Mouse (Mus musculus): ENCODE results near the gene Cdipt. TPM values are rescaled to one million over a fixed set of nuclear protein-coding genes. Genes with fewer than 3 reads are reported as not detected.

The Cdipt gene
- polyA plus RNA-seq (2015; fragmentation: Nextera tagmentation; extraction: Ambion mirVana): 50.7 and 55.5 TPM in 2 replicates

DNA sequence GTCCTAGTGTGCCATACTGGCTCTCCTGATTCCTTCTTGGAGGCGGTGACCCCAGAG is at the start of gene Cdipt:
Gene Cdipt (plus strand): TSS at position 22 of the 57 bp plus-strand sequence.
- H3K4me3 ChIP-seq (replicated peaks): peak within 1 kb of the TSS; percentile 87
- no peaks in the 10 kb centered on the region for H3K9me3 ChIP-seq (replicated peaks)
- ATAC-seq (ENCODE audit: low read depth): no peak
- DNase-seq: no peak
- peak within 1 kb of the TSS; percentile 81 for H3K4me2 ChIP-seq
- WGBS (ENCODE audit: insufficient replicate concordance): 0% methylated on average over 1 of the region's 1 CpGs
- H3K9ac ChIP-seq: peak within 1 kb of the TSS; percentile 94
- H3K4me1 ChIP-seq (replicated peaks): peaks cover 38% of the 10 kb centered on the region
- peaks cover 29% of the 10 kb centered on the region for H3K36me3 ChIP-seq
- no peaks in the 10 kb centered on the region for H3K27me3 ChIP-seq
- peak within 1 kb of the TSS; percentile 91 for H3K27ac ChIP-seq

DNA sequence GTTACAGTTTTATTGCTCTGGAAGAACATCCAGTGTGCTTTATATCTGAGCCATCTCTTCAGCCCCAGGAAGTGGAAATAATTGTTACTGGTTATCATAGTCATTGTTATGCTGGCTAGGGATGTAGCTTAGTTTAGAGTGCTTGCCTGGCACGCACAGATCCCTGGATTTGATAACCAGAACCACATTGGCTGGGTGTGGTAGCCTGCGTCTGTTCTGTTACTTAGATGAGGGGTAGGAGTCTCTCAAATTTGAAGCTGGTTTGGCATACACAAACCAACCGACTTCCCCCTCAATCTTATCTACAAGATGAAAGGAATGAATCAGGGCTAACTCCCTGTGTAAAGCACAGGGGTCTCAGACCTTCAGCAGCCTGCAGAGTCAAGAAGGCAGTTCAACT is 49.4 kb upstream of the Cdipt start:
- Histone ChIP-seq H3K9me3 (replicated peaks) (no peaks in the 10 kb centered on the region), H3K4me2 (no peak overlapping the region), H3K36me3 (peaks cover 9% of the 10 kb centered on the region; the same call in 1 of the 2 replicates), H3K4me3 (replicated peaks) (no peak overlapping the region), H3K27ac (no peak overlapping the region; the same call in 1 of the 2 replicates), H3K27me3 (no peaks in the 10 kb centered on the region), H3K4me1 (replicated peaks) (peaks cover 79% of the 10 kb centered on the region), H3K9ac (no peak overlapping the region)
- DNase-seq: no peak
- peak; percentile 27; the same call in 1 of the 2 replicates for ATAC-seq (ENCODE audit: low read depth)
- 7% methylated on average over 3 of the region's 3 CpGs for WGBS (ENCODE audit: insufficient replicate concordance)

GRCm38 (mm10) chr7:126928384-126929037 is 47.2 kb upstream of the Cdipt start, which contains the start of gene Kctd13:
Gene Kctd13 (plus strand): TSS chr7:126928879.
- Histone ChIP-seq H3K36me3 (peaks cover 22% of the 10 kb centered on the region; the same call in 1 of the 2 replicates), H3K4me3 (replicated peaks) (peak within 1 kb of the TSS; percentile 90), H3K4me1 (replicated peaks) (peaks cover 61% of the 10 kb centered on the region), H3K27ac (peak within 1 kb of the TSS; percentile 84), H3K9me3 (replicated peaks) (no peaks in the 10 kb centered on the region), H3K9ac (peak within 1 kb of the TSS; percentile 96), H3K4me2 (peak within 1 kb of the TSS; percentile 100), H3K27me3 (no peaks in the 10 kb centered on the region)
- DNase-seq (peak; percentile 94), ATAC-seq (ENCODE audit: low read depth) (peak; percentile 95)
- 1% methylated on average over 56 of the region's 56 CpGs for WGBS (ENCODE audit: insufficient replicate concordance)

DNA sequence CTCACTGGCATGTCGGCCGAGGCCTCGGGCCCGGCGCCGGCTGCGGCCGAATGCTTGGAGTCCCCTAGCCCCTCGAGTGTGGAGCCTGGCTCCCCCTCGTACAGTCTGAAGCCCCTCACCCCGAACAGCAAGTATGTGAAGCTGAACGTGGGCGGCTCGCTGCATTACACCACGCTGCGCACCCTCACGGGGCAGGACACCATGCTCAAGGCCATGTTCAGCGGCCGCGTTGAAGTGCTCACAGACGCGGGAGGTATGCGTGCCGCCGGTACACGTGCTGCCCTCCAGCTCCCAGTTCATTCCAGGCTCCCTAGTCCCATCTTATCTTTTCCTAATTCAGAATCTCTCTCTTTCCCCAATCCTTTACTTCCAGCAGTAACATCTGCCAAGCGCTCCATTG is 46.7 kb upstream of the Cdipt start:
- peak overlapping the region; percentile 96 for H3K9ac ChIP-seq
- H3K4me1 ChIP-seq (replicated peaks): peaks cover 56% of the 10 kb centered on the region
- no peaks in the 10 kb centered on the region for H3K27me3 ChIP-seq
- DNase-seq (no peak), ATAC-seq (ENCODE audit: low read depth) (peak; percentile 50)
- peak overlapping the region; percentile 100 for H3K4me2 ChIP-seq
- peak overlapping the region; percentile 90 for H3K4me3 ChIP-seq (replicated peaks)
- peak overlapping the region; percentile 84 for H3K27ac ChIP-seq
- no peaks in the 10 kb centered on the region for H3K9me3 ChIP-seq (replicated peaks)
- WGBS (ENCODE audit: insufficient replicate concordance): 1% methylated on average over 27 of the region's 27 CpGs
- H3K36me3 ChIP-seq: peaks cover 25% of the 10 kb centered on the region; the same call in 1 of the 2 replicates

GRCm38 (mm10) chr7:126932652-126933051 is 43.1 kb upstream of the Cdipt start:
- no peaks in the 10 kb centered on the region for H3K9me3 ChIP-seq (replicated peaks)
- no peak overlapping the region for H3K27ac ChIP-seq
- no peak overlapping the region for H3K4me3 ChIP-seq (replicated peaks)
- WGBS (ENCODE audit: insufficient replicate concordance): 63% methylated on average over 2 of the region's 2 CpGs
- H3K27me3 ChIP-seq: no peaks in the 10 kb centered on the region
- no peak overlapping the region for H3K9ac ChIP-seq
- peaks cover 43% of the 10 kb centered on the region for H3K36me3 ChIP-seq
- ATAC-seq (ENCODE audit: low read depth): no peak
- no peak overlapping the region for H3K4me2 ChIP-seq
- DNase-seq: no peak
- H3K4me1 ChIP-seq (replicated peaks): peaks cover 24% of the 10 kb centered on the region

- no peaks in the 10 kb centered on the region for H3K27me3 ChIP-seq
- H3K27ac ChIP-seq: no peak overlapping the region
- ATAC-seq (ENCODE audit: low read depth) (no peak), DNase-seq (no peak)
- WGBS (ENCODE audit: insufficient replicate concordance): 58% methylated on average over 6 of the region's 6 CpGs
- no peak overlapping the region for H3K9ac ChIP-seq
- H3K4me1 ChIP-seq (replicated peaks): peaks cover 8% of the 10 kb centered on the region
- H3K4me3 ChIP-seq (replicated peaks): no peak overlapping the region
- no peak overlapping the region for H3K4me2 ChIP-seq
- no peaks in the 10 kb centered on the region for H3K9me3 ChIP-seq (replicated peaks)
- H3K36me3 ChIP-seq: peaks cover 23% of the 10 kb centered on the region
Observed at GRCm38 (mm10) chr7:126941171-126941570, 34.5 kb upstream of the Cdipt start.

- no peak overlapping the region for H3K27ac ChIP-seq
- H3K36me3 ChIP-seq: peaks cover 19% of the 10 kb centered on the region
- WGBS (ENCODE audit: insufficient replicate concordance): 78% methylated on average over 5 of the region's 5 CpGs
- H3K9ac ChIP-seq: no peak overlapping the region
- ATAC-seq (ENCODE audit: low read depth): no peak
- no peak for DNase-seq
- H3K4me3 ChIP-seq (replicated peaks): no peak overlapping the region
- H3K4me2 ChIP-seq: no peak overlapping the region
- H3K27me3 ChIP-seq: no peaks in the 10 kb centered on the region
- H3K9me3 ChIP-seq (replicated peaks): no peaks in the 10 kb centered on the region
- peaks cover 8% of the 10 kb centered on the region for H3K4me1 ChIP-seq (replicated peaks)
Observed at GRCm38 (mm10) chr7:126941801-126942200, 33.9 kb upstream of the Cdipt start.

GRCm38 (mm10) chr7:126946530-126946929 is 29.2 kb upstream of the Cdipt start:
- Histone ChIP-seq H3K9me3 (replicated peaks) (no peaks in the 10 kb centered on the region), H3K36me3 (peaks cover 11% of the 10 kb centered on the region; the same call in 1 of the 2 replicates), H3K4me2 (no peak overlapping the region), H3K4me3 (replicated peaks) (no peak overlapping the region), H3K4me1 (replicated peaks) (peaks cover 18% of the 10 kb centered on the region), H3K27ac (no peak overlapping the region), H3K27me3 (peaks cover 31% of the 10 kb centered on the region), H3K9ac (no peak overlapping the region)
- ATAC-seq (ENCODE audit: low read depth): no peak
- no peak for DNase-seq
- 49% methylated on average over 3 of the region's 3 CpGs for WGBS (ENCODE audit: insufficient replicate concordance)

- H3K4me3 ChIP-seq (replicated peaks): no peak overlapping the region
- H3K4me1 ChIP-seq (replicated peaks): peaks cover 20% of the 10 kb centered on the region
- ATAC-seq (ENCODE audit: low read depth) (no peak), DNase-seq (no peak)
- 62% methylated on average over 10 of the region's 10 CpGs for WGBS (ENCODE audit: insufficient replicate concordance)
- no peak overlapping the region for H3K27ac ChIP-seq
- no peak overlapping the region for H3K4me2 ChIP-seq
- peaks cover 51% of the 10 kb centered on the region for H3K27me3 ChIP-seq
- peaks cover 11% of the 10 kb centered on the region; the same call in 1 of the 2 replicates for H3K36me3 ChIP-seq
- no peaks in the 10 kb centered on the region for H3K9me3 ChIP-seq (replicated peaks)
- H3K9ac ChIP-seq: no peak overlapping the region
Observed at GRCm38 (mm10) chr7:126948626-126949025, 27.1 kb upstream of the Cdipt start.

DNA sequence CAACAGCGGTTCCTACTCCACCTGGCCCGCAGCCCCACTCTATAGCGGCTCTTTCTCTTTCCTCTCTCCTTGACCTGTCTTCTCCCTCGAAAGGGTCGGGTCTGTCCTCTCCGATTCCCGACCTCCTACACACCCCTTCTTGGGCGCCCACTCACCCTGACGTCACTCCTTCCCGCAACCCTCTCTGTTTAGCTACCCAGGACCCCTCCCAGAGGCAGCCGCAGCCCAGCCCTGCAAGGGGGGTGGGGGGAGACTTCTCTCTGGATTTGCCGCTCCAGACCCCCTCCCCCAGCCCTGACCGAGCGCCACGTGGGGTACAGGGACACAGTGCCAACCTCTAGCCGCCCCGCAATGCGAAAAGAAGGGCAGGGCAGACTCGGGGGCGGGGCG is 26.3 kb upstream of the Cdipt start, which contains the start of gene Asphd1:
Gene Asphd1 (minus strand): TSS at position 180 of the 390 bp plus-strand sequence.
- no peak within 1 kb of the TSS for H3K27ac ChIP-seq
- 3% methylated on average over 21 of the region's 21 CpGs for WGBS (ENCODE audit: insufficient replicate concordance)
- H3K36me3 ChIP-seq: peaks cover 11% of the 10 kb centered on the region; the same call in 1 of the 2 replicates
- DNase-seq: no peak
- H3K27me3 ChIP-seq: peaks cover 55% of the 10 kb centered on the region
- peaks cover 20% of the 10 kb centered on the region for H3K4me1 ChIP-seq (replicated peaks)
- peak within 1 kb of the TSS; percentile 41; the same call in 1 of the 2 replicates for H3K9ac ChIP-seq
- H3K4me2 ChIP-seq: peak within 1 kb of the TSS; percentile 83
- 0 out of 2 replicates have a peak, but pooled peaks have one; percentile 6 for ATAC-seq (ENCODE audit: low read depth)
- no peaks in the 10 kb centered on the region for H3K9me3 ChIP-seq (replicated peaks)
- peak within 1 kb of the TSS; percentile 49 for H3K4me3 ChIP-seq (replicated peaks)

- 2% methylated on average over 41 of the region's 42 CpGs for WGBS (ENCODE audit: insufficient replicate concordance)
- ATAC-seq (ENCODE audit: low read depth): peak; percentile 80
- Histone ChIP-seq H3K4me3 (replicated peaks) (peak within 1 kb of the TSS; percentile 49), H3K4me2 (peak within 1 kb of the TSS; percentile 83), H3K27me3 (peaks cover 55% of the 10 kb centered on the region), H3K27ac (no peak within 1 kb of the TSS), H3K4me1 (replicated peaks) (peaks cover 20% of the 10 kb centered on the region), H3K36me3 (peaks cover 6% of the 10 kb centered on the region; the same call in 1 of the 2 replicates), H3K9ac (peak within 1 kb of the TSS; percentile 41; the same call in 1 of the 2 replicates), H3K9me3 (replicated peaks) (no peaks in the 10 kb centered on the region)
- peak; percentile 86 for DNase-seq
Observed at GRCm38 (mm10) chr7:126949793-126950646, 25.7 kb upstream of the Cdipt start, which contains the start of gene Sez6l2. Gene Sez6l2 (plus strand): TSS chr7:126950563.

Measured in liver, embryonic 13.5 days (tissue).